ENCODE assay signal across 18 mouse cellular contexts in the genomic region with DNA sequence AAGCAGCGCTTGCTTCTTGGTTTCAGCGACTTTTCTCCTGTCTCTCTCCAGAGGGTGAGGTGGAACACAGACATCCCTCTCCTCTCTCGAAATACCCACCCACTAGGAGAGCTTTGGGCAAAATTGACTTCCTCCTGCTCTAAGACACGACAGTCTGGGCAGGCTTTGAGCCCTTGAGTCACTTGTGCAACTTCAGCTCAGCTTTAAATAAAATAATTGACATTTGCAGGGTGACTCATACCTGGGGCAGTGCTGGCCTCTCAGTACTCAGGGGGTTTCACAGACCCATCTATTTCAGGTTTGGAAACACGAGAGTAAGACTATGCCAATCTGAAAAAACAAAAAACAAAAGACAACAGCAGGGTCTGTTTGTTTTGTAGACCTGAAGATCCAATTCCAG. TPM values are rescaled to one million over a fixed set of nuclear protein-coding genes. Genes with fewer than 3 reads are reported as not detected.
"Had no signal": no experiment of that assay in that cellular context is flagged by ENCODE, and none has a peak within 500 bp of the region (broad histone marks: within the 10 kb centered on the region; RNA-seq: fewer than 3 reads in every experiment).

No protein-coding gene starts in this region.

- H3K4me3 ChIP-seq: left cerebral cortex, adult 2 months; limb, embryonic 12.5 days; liver, embryonic 13.5 days; lung, embryonic 15.5 days; midbrain, embryonic 10.5 days had no signal

- DNase-seq: kidney, adult 11 months; kidney, postnatal 10 days; liver; liver, embryonic 13.5 days; liver, postnatal 0 days; midbrain, embryonic 14.5 days; right cerebral cortex, postnatal 25 days; thymus, adult 18-20 months; thymus, postnatal 14 days had no signal

- H3K27ac ChIP-seq: left cerebral cortex, adult 2 months; limb, embryonic 12.5 days; liver, embryonic 13.5 days; lung, embryonic 15.5 days; stomach, postnatal 0 days had no signal

- H3K36me3 ChIP-seq: limb, embryonic 12.5 days; liver, embryonic 13.5 days; lung, embryonic 15.5 days; midbrain, embryonic 10.5 days had no signal

RNA-seq across cellular contexts. Expression of a gene that starts 51.2 kb away (rescaled TPM):
- total RNA-seq: megakaryocyte, adult 5-6 weeks had no signal
- polyA plus RNA-seq: kidney, embryonic 14.5 days; large intestine, adult 2 months; limb, embryonic 12.5 days; liver, embryonic 13.5 days; liver, postnatal 0 days; lung, embryonic 15.5 days; midbrain, embryonic 10.5 days; small intestine, adult 2 months; stomach, postnatal 0 days had no signal
